Mouse (Mus musculus) lung, adult 10 weeks (tissue): ENCODE results near the gene Asprv1. TPM values are rescaled to one million over a fixed set of nuclear protein-coding genes. Genes with fewer than 3 reads are reported as not detected.

Experiments used
- polyA plus RNA-seq: library from polyadenylated mRNA; stranded (reverse); fragments of 350-450 nt; fragmentation: Illumina TruSeq; extraction: RNeasy Lipid Tissue Mini Kit (QIAGEN cat#74804); gene quantifications from one replicate; pipeline ENCODE4 v1.2.3, GENCODE M21; 2014; ENCODE audit warnings: low read depth, low replicate concordance; ENCODE audit not compliant: insufficient read depth

Asprv1 gene
- 1.9 TPM for polyA plus RNA-seq

DNA sequence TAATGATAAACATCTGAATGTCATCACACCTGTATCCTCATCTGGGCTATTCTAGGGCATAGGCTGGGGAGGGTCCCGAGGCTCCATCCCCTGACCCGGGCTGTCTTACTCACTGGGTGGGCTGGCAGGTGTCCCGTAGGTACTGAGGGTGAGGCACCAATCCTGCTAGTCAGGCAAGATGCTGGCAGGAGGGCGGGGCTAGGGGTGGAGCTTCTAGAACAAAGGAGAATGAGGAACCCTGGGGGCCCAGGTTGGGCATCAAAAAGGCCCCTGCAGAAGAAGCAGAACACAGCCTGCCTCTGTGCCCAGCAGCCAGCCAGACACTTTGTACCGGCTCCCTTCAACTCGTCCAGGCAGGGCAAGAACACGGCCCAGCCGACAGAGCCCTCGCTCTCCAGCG is at the start of gene Asprv1:
Gene Asprv1 (plus strand): TSS at position 219 of the 400 bp plus-strand sequence.

GRCm38 (mm10) chr6:86668580-86669239 is 40.7 kb downstream of the Asprv1 start, which contains the start of gene Mxd1:
Mxd1 (minus strand) TSS chr6:86669161.

Other genes starting within 250 kb of the Asprv1 start
- gene Pcyox1, start 231.0 kb upstream of the Asprv1 start, polyA plus RNA-seq: 23.8 TPM
- gene Tia1, start 223.9 kb upstream of the Asprv1 start, polyA plus RNA-seq: 11.2 TPM
- gene Gm44790, start 201.5 kb upstream of the Asprv1 start, polyA plus RNA-seq: not detected
- gene C87436, start 189.8 kb upstream of the Asprv1 start, polyA plus RNA-seq: 12.6 TPM
- 123 TPM for gene Pcbp1, start 101.8 kb upstream of the Asprv1 start, polyA plus RNA-seq
- gene Mxd1, start 41.0 kb downstream of the Asprv1 start, polyA plus RNA-seq: 7.8 TPM
- gene Snrnp27, start 56.4 kb downstream of the Asprv1 start, polyA plus RNA-seq: 83.2 TPM
- 10.4 TPM for gene Gmcl1, start 105.2 kb downstream of the Asprv1 start, polyA plus RNA-seq
- 99.8 TPM for gene Anxa4, start 165.4 kb downstream of the Asprv1 start, polyA plus RNA-seq
- 2.6 TPM for gene Aak1, start 221.4 kb downstream of the Asprv1 start, polyA plus RNA-seq